Mouse (Mus musculus) MEL (cell line): ENCODE data around the gene Cilp. TPM values are rescaled to one million over a fixed set of nuclear protein-coding genes. Genes with fewer than 3 reads are reported as not detected.

Source experiments
- DNase-seq: peaks from one replicate; pipeline ENCODE4 v3.0.0; 2011; ENCODE audit warnings: low read depth, low spot score
- H3K27ac ChIP-seq: 2 replicates; pipeline ENCODE4 v1.5.1; 2012; ENCODE audit warnings: low read depth, mild to moderate bottlenecking, control low read depth, low read length, moderate library complexity; ENCODE audit not compliant: control insufficient read depth
- H3K27me3 ChIP-seq, 2 experiments: fragments of 150-350 bp in 1 of 2; sonication (generic) in 1 of 2; 2 replicates each; pipeline ENCODE4 v1.6.1; 2012; ENCODE audit warnings: low read length in 2 of 2, mild to moderate bottlenecking in 2 of 2, improper control_type of control experiment in 1 of 2, moderate library complexity in 1 of 2; ENCODE audit not compliant: insufficient read depth in 2 of 2, control insufficient read depth in 1 of 2
- H3K36me3 ChIP-seq, 2 experiments: 2 replicates each; pipeline ENCODE4 v1.6.1; 2012 to 2014; ENCODE audit warnings: low read length in 2 of 2, improper control_type of control experiment in 1 of 2, inconsistent platforms in 1 of 2, mild to moderate bottlenecking in 1 of 2; ENCODE audit not compliant: insufficient read depth in 2 of 2, control insufficient read depth in 1 of 2
- H3K4me1 ChIP-seq, 2 experiments: fragments of 150-350 bp in 1 of 2; sonication (generic) in 1 of 2; 2 replicates each; pipeline ENCODE4 v1.6.1; 2012; ENCODE audit warnings: low read length in 2 of 2, improper control_type of control experiment in 1 of 2, mild to moderate bottlenecking in 1 of 2; ENCODE audit not compliant: insufficient read depth in 2 of 2, control insufficient read depth in 1 of 2
- H3K4me3 ChIP-seq, 2 experiments: fragments of 150-350 bp in 1 of 2; sonication (generic) in 1 of 2; 2 replicates each; pipeline ENCODE4 v1.5.1; 2012; ENCODE audit warnings: low read depth in 2 of 2, low read length in 2 of 2, mild to moderate bottlenecking in 2 of 2, moderate library complexity in 2 of 2, control low read depth in 1 of 2, improper control_type of control experiment in 1 of 2; ENCODE audit not compliant: control insufficient read depth in 1 of 2, insufficient read depth in 1 of 2
- H3K79me2 ChIP-seq: 2 replicates; pipeline ENCODE4 v1.6.1; 2012; ENCODE audit warnings: mild to moderate bottlenecking, low read length, moderate library complexity; ENCODE audit not compliant: control insufficient read depth, poor library complexity, insufficient read depth
- H3K9ac ChIP-seq: 2 replicates; pipeline ENCODE4 v1.6.1; 2012; ENCODE audit warnings: low read depth, mild to moderate bottlenecking, control low read depth, low read length, moderate library complexity; ENCODE audit not compliant: control insufficient read depth, poor library complexity, severe bottlenecking
- H3K9me3 ChIP-seq: fragments of 150-350 bp; sonication (generic); replicated peaks from 2 replicates; pipeline ENCODE4 v1.6.1; 2012; ENCODE audit warnings: mild to moderate bottlenecking, low read length, improper control_type of control experiment, moderate library complexity; ENCODE audit not compliant: insufficient read depth
- BHLHE40 ChIP-seq: IDR thresholded peaks from 2 replicates; pipeline ENCODE4 v1.6.1; 2012; ENCODE audit warnings: low read depth, mild to moderate bottlenecking, inconsistent platforms, low read length, improper control_type of control experiment, borderline replicate concordance
- CTCF ChIP-seq, 3 experiments: IDR thresholded peaks in 2 of 3; conservative IDR thresholded peaks in 1 of 3; 2 replicates each; pipeline ENCODE4 v1.5.1; 2011 to 2012; ENCODE audit warnings: low read length in 3 of 3, low read depth in 2 of 3, mild to moderate bottlenecking in 2 of 3, improper control_type of control experiment in 1 of 3, inconsistent platforms in 1 of 3, mixed read lengths in 1 of 3, moderate library complexity in 1 of 3; ENCODE audit not compliant: control insufficient read depth in 1 of 3, insufficient read depth in 1 of 3, poor library complexity in 1 of 3, severe bottlenecking in 1 of 3
- E2F4 ChIP-seq: IDR thresholded peaks from 2 replicates; pipeline ENCODE4 v1.6.1; 2011; ENCODE audit warnings: low read depth, low read length, improper control_type of control experiment, borderline replicate concordance
- ELF1 ChIP-seq: IDR thresholded peaks from 2 replicates; pipeline ENCODE4 v1.6.1; 2014; ENCODE audit warnings: low read depth, mild to moderate bottlenecking, inconsistent platforms, low read length, improper control_type of control experiment, moderate library complexity
- ETS1 ChIP-seq: IDR thresholded peaks from 2 replicates; pipeline ENCODE4 v1.6.1; 2012; ENCODE audit warnings: low read depth, mild to moderate bottlenecking, inconsistent platforms, low read length, improper control_type of control experiment, moderate library complexity
- GABPA ChIP-seq: IDR thresholded peaks from 2 replicates; pipeline ENCODE4 v1.6.1; 2012; ENCODE audit warnings: low read depth, mild to moderate bottlenecking, inconsistent platforms, low read length, improper control_type of control experiment, moderate library complexity
- GATA1 ChIP-seq: IDR thresholded peaks from 2 replicates; pipeline ENCODE4 v1.6.1; 2011; ENCODE audit warnings: low read depth, low read length, improper control_type of control experiment
- JUND ChIP-seq: IDR thresholded peaks from 2 replicates; pipeline ENCODE4 v1.6.1; 2011; ENCODE audit warnings: low read depth, mild to moderate bottlenecking, improper control_type of control experiment, low read length
- MAFK ChIP-seq: IDR thresholded peaks from 2 replicates; pipeline ENCODE4 v1.6.1; 2011; ENCODE audit warnings: low read depth, mild to moderate bottlenecking, low read length, improper control_type of control experiment, borderline replicate concordance
- MAZ ChIP-seq: IDR thresholded peaks from 2 replicates; pipeline ENCODE4 v1.6.1; 2012; ENCODE audit warnings: low read depth, mild to moderate bottlenecking, inconsistent platforms, low read length, improper control_type of control experiment
- MEF2A ChIP-seq: IDR thresholded peaks from 2 replicates; pipeline ENCODE4 v1.6.1; 2014; ENCODE audit warnings: low read depth, mild to moderate bottlenecking, inconsistent platforms, low read length, improper control_type of control experiment; ENCODE audit not compliant: poor library complexity, insufficient replicate concordance, severe bottlenecking; ENCODE audit errors: extremely low read depth
- MXI1 ChIP-seq: IDR thresholded peaks from 2 replicates; pipeline ENCODE4 v1.6.1; 2011; ENCODE audit warnings: mild to moderate bottlenecking, low read depth, low read length, improper control_type of control experiment
- MYB ChIP-seq: IDR thresholded peaks from 2 replicates; pipeline ENCODE4 v1.6.1; 2011; ENCODE audit warnings: mild to moderate bottlenecking, low read depth, low read length, improper control_type of control experiment
- MYC ChIP-seq: IDR thresholded peaks from 2 replicates; pipeline ENCODE4 v1.6.1; 2011; ENCODE audit warnings: low read depth, mild to moderate bottlenecking, low read length, improper control_type of control experiment, moderate library complexity
- POLR2AphosphoS2 ChIP-seq: IDR thresholded peaks from 2 replicates; pipeline ENCODE4 v1.6.1; 2011; ENCODE audit warnings: low read length, improper control_type of control experiment
- POLR2AphosphoS5 ChIP-seq: IDR thresholded peaks from 2 replicates; pipeline ENCODE4 v1.6.1; 2012; ENCODE audit warnings: low read depth, borderline replicate concordance, mild to moderate bottlenecking, inconsistent platforms, low read length, moderate library complexity, mixed read lengths
- SIN3A ChIP-seq: IDR thresholded peaks from 2 replicates; pipeline ENCODE4 v1.6.1; 2012; ENCODE audit warnings: low read length, improper control_type of control experiment, inconsistent platforms
- ZNF384 ChIP-seq: IDR thresholded peaks from 2 replicates; pipeline ENCODE4 v1.6.1; 2012; ENCODE audit warnings: low read depth, mild to moderate bottlenecking, inconsistent platforms, low read length, improper control_type of control experiment
- polyA plus RNA-seq, 2 experiments: library from polyadenylated mRNA; stranded (reverse) in 1 of 2; unstranded in 1 of 2; fragments of >175 nt in 1 of 2; fragments of >200 nt in 1 of 2; gene quantifications; 2 replicates each; pipeline versions ENCODE4 v1.2.1 to v1.2.4; 2012; ENCODE audit warnings: low replicate concordance in 2 of 2, low read depth in 1 of 2; ENCODE audit not compliant: insufficient read length in 2 of 2, insufficient read depth in 1 of 2, missing spikeins in 1 of 2
- total RNA-seq: library from RNA; depleted of rRNA; stranded (reverse); fragments of 300-350 nt; gene quantifications from 2 replicates; pipeline ENCODE4 v1.2.3, GENCODE M21; 2012

Cilp gene
- total and polyA plus RNA-seq, 3 experiments = 0.01 TPM; not detected in 2

DNA sequence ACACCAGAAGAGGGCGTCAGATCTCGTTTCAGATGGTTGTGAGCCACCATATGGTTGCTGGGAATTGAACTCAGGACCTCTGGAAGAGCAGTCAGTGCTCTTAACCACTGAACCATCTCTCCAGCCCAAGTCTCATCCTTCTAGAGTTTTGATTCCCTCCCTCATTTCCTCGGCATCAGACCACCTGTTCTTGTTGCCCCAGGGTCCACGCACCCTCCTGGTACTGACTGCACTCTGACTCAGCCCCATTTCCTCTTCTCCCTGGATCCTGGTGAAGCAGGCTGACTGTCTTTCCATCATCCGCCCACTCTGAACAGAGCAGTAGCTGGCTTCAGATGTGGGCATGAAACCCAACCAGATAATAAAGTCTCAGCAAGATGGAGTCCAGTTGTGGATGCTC is 23.0 kb upstream of the Cilp start:
- H3K9me3 ChIP-seq = no peaks in the 10 kb centered on the region
- peaks cover 0 to 6% of the 10 kb centered on the region in 2 experiments; a peak in 3 of 4 replicates for H3K27me3 ChIP-seq
- H3K9ac ChIP-seq = no peak overlapping the region
- no peaks in the 10 kb centered on the region for H3K4me1 ChIP-seq
- H3K79me2 ChIP-seq = no peaks in the 10 kb centered on the region
- no peak overlapping the region for H3K4me3 ChIP-seq
- DNase-seq = no peak
- H3K27ac ChIP-seq = no peak overlapping the region
- no peak for TF ChIP-seq E2F4
- H3K36me3 ChIP-seq = no peaks in the 10 kb centered on the region

GRCm38 (mm10) chr9:65243249-65243648 is 21.7 kb upstream of the Cilp start:
- Histone ChIP-seq H3K9ac (no peak overlapping the region), H3K9me3 (no peaks in the 10 kb centered on the region), H3K27ac (no peak overlapping the region), H3K79me2 (no peaks in the 10 kb centered on the region), H3K27me3 (peaks cover 0 to 6% of the 10 kb centered on the region in 2 experiments; a peak in 3 of 4 replicates), H3K4me1 (no peaks in the 10 kb centered on the region), H3K36me3 (no peaks in the 10 kb centered on the region), H3K4me3 (no peak overlapping the region)
- DNase-seq = no peak
- no peak for TF ChIP-seq POLR2AphosphoS2
- no peak for TF ChIP-seq MYC
- no peak for TF ChIP-seq MEF2A
- no peak for TF ChIP-seq ETS1
- no peak for TF ChIP-seq POLR2AphosphoS5
- TF ChIP-seq MAFK = no peak
- no peak for TF ChIP-seq ZNF384
- TF ChIP-seq GATA1 = no peak
- no peak for TF ChIP-seq BHLHE40
- no peak for TF ChIP-seq ELF1
- no peak for TF ChIP-seq JUND
- TF ChIP-seq MAZ = no peak
- no peak for TF ChIP-seq MXI1
- no peak for TF ChIP-seq MYB
- no peak for TF ChIP-seq GABPA
- no peak for TF ChIP-seq SIN3A
- TF ChIP-seq CTCF (IDR thresholded peaks at IDR 0.05 in 2 of 3, conservative IDR thresholded peaks at IDR 0.05 in 1 of 3; ENCODE audit: control insufficient read depth in 1 of 3, insufficient read depth in 1 of 3, low read depth in 2 of 3, low read length in 3 of 3, poor library complexity in 1 of 3, severe bottlenecking in 1 of 3) = no peak
